Mouse (Mus musculus): ENCODE data around the gene Slc12a1.

DNA sequence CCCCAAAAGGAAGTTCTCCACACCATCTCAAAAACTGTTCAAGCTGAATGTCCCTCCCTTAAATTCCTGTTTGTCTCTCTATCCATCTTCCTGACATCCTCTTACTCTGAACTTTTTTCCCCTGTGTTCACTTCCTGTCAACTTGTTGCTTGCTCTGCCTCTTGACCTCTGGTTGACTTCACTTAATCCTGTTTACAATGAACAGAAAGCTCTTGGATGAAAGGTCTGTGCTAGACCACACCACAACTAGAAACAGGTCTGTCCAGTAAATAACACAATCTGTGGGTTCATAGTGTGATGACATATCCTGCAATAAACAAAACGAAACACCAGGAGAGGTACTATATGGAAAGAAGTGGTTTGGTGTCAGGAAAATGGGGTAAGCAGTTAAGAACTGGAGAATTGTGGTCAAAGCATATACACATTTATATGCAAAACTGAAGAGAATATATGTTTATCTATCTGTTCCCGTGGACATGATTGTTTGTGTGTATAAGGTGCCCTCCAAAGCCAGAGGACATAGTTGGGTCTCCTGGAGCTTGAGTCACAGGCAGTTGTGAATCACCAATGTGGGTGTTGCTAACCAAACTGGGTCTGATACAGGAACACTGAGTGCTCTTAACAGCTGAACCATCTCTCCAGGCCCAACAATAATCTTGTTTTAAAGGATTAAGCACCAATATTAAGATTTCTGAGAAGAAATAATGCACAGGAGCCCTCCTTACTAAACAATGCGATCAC, 93.4 kb downstream of the Slc12a1 start:
- TF ChIP-seq POLR2A (IDR thresholded peaks at IDR 0.05; ENCODE audit: low read depth, low read length) (no peak), CTCF (IDR thresholded peaks at IDR 0.05; ENCODE audit: extremely low read depth, insufficient read length, insufficient replicate concordance, low read depth, low read length) (no peak)

Data from small intestine, adult 2 months (tissue).